Mouse (Mus musculus): Measurements from ENCODE around the gene Iqcn. TPM values are rescaled to one million over a fixed set of nuclear protein-coding genes. Genes with fewer than 3 reads are reported as not detected.

Iqcn gene
- total and polyA plus RNA-seq, 3 experiments, result 0.06 TPM; not detected in 2

DNA sequence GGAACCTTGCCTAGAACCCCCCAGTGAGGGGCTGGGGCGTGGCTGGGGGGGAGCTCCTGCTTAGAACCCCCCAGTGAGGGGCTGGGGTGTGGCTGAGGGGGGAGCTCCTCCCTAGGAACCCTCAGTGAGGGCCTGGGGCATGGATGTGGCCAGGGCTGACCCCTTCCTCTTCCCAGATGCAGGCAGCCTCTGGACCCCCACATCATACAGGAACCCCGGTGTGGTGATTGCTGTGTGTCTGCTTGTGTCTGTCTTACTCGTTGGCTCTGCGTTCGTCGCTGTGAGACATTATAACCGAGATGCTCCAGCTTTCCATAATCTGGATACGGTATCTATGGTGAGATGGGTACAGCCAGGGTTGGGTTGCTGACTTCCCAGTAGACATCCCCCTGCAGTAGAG, 18.3 kb downstream of the Iqcn start:
- 89% methylated on average over 8 of the region's 8 CpGs for WGBS
- no peaks in the 10 kb centered on the region for H3K36me3 ChIP-seq (ENCODE audit: control insufficient read depth, insufficient read depth, low read length)
- DNase-seq, result no peak
- H3K4me1 ChIP-seq (ENCODE audit: control insufficient read depth, insufficient read depth, low read length), result peaks cover 1% of the 10 kb centered on the region; the same call in 1 of the 2 replicates
- H3K79me2 ChIP-seq (replicated peaks; ENCODE audit: control insufficient read depth, insufficient read depth, low read length), result no peaks in the 10 kb centered on the region
- H3K27me3 ChIP-seq (ENCODE audit: control insufficient read depth, insufficient read depth, low read length), result no peaks in the 10 kb centered on the region
- no peak overlapping the region for H3K27ac ChIP-seq
- intact Hi-C loops (cut with DNase I), result loop anchor here (2.0 kb wide), 1 partner anchor 147 kb away; no protein-coding TSS in a partner anchor
- no peak for TF ChIP-seq POLR2A (IDR thresholded peaks at IDR 0.05; ENCODE audit: insufficient read depth, low read depth, low read length)
- no peak for TF ChIP-seq CTCF (IDR thresholded peaks at IDR 0.05)
- TF ChIP-seq EP300 (IDR thresholded peaks at IDR 0.05; ENCODE audit: insufficient read depth, low read depth, low read length), result no peak
- H3K4me3 ChIP-seq, result no peak overlapping the region
- no peak overlapping the region for H3K9ac ChIP-seq (ENCODE audit: low read depth, low read length)

DNA sequence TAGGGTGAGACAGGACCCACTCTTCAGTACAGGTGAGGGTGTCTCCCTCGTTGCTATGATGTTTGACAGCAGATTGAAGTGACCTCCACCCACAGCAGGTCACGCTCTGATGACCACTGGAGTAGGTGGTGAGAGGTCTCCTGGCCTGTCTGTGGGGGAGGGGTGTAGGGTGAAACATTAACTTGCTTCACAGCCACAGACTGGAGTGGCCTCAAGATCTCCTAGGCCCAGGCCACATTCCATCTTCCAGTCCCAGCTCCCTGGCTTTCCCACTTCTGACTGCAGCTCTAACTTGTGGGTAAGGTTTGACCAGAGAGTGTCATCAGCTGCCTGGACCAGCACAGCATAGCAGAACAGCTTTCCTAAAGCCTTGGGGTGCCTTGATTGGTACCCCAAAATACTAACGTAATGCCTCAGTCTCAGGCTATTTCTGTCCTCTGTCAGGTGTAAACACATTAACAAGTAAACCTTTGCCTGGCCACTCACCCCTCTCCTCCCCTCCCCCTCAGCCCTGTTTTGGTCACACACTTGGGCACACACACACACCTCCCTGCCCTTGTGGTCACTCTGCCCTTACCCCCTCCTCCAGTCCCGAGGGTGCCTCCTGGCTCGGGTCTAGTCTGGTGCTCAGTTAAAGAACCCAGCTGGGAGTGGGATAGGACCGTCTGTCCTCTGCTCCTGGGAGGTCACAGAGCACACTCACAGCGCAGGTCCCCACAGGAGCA, 20.4 kb downstream of the Iqcn start, which contains the start of gene Pde4c:
Pde4c (plus strand) TSS at position 235 of the 725 bp plus-strand sequence.
- no peaks in the 10 kb centered on the region for H3K36me3 ChIP-seq (ENCODE audit: control insufficient read depth, insufficient read depth, low read length)
- peaks cover 1% of the 10 kb centered on the region; the same call in 1 of the 2 replicates for H3K4me1 ChIP-seq (ENCODE audit: control insufficient read depth, insufficient read depth, low read length)
- no peak within 1 kb of the TSS for H3K9ac ChIP-seq (ENCODE audit: low read depth, low read length)
- H3K27ac ChIP-seq, result no peak within 1 kb of the TSS
- no peaks in the 10 kb centered on the region for H3K27me3 ChIP-seq (ENCODE audit: control insufficient read depth, insufficient read depth, low read length)
- intact Hi-C loops (cut with DNase I), result no loop called here
- no peak for DNase-seq
- H3K79me2 ChIP-seq (replicated peaks; ENCODE audit: control insufficient read depth, insufficient read depth, low read length), result no peaks in the 10 kb centered on the region
- no peak for TF ChIP-seq CTCF (IDR thresholded peaks at IDR 0.05)
- no peak for TF ChIP-seq EP300 (IDR thresholded peaks at IDR 0.05; ENCODE audit: insufficient read depth, low read depth, low read length)
- no peak for TF ChIP-seq POLR2A (IDR thresholded peaks at IDR 0.05; ENCODE audit: insufficient read depth, low read depth, low read length)
- 66% methylated on average over 7 of the region's 7 CpGs for WGBS
- H3K4me3 ChIP-seq, result no peak within 1 kb of the TSS

- Histone ChIP-seq H3K9ac (ENCODE audit: low read depth, low read length) (no peak overlapping the region), H3K4me1 (ENCODE audit: control insufficient read depth, insufficient read depth, low read length) (peaks cover 1% of the 10 kb centered on the region; the same call in 1 of the 2 replicates), H3K27me3 (ENCODE audit: control insufficient read depth, insufficient read depth, low read length) (no peaks in the 10 kb centered on the region), H3K36me3 (ENCODE audit: control insufficient read depth, insufficient read depth, low read length) (no peaks in the 10 kb centered on the region), H3K4me3 (no peak overlapping the region), H3K27ac (no peak overlapping the region), H3K79me2 (replicated peaks; ENCODE audit: control insufficient read depth, insufficient read depth, low read length) (no peaks in the 10 kb centered on the region)
- DNase-seq, result no peak
- intact Hi-C loops (cut with DNase I), result no loop called here
- TF ChIP-seq EP300 (IDR thresholded peaks at IDR 0.05; ENCODE audit: insufficient read depth, low read depth, low read length), result no peak
- TF ChIP-seq CTCF (IDR thresholded peaks at IDR 0.05), result no peak
- no peak for TF ChIP-seq POLR2A (IDR thresholded peaks at IDR 0.05; ENCODE audit: insufficient read depth, low read depth, low read length)
- WGBS, result 83% methylated on average over 12 of the region's 12 CpGs
These were observed 21.0 kb downstream of the Iqcn start for GRCm38 (mm10) chr8:70724216-70724615.

DNA sequence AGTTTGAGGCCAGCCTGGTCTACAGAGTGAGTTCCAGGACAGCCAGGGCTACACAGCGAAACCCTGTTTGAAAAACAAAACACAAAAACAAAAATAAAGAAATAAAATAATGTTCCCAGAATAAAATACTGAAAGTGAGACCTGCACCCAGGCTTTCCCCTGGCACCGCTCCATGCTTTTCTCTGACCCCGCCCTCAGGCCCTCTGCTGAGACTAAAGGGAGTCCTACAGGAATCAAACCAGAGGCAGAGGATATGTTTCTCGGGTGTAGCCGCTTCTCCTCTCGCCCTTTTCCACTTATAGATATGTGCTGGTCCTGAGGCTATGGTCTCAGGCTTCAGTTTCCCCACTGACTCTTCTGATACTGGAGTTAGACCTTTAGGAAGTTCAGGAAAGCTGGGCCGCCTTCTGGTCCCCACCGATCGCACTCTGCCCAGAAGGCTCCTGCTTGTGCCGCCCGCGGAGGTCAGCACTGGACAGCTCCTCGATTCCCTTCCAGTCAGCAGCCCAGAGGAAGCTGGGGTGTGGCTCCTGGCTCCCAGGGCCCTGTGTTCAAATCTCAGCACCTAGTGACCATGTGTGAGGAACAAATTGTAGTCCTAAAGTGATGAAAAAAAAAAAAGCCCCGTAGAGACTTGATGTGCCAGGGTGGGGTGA, 22.7 kb downstream of the Iqcn start:
- no peak overlapping the region for H3K27ac ChIP-seq
- no peak overlapping the region for H3K9ac ChIP-seq (ENCODE audit: low read depth, low read length)
- DNase-seq, result peak; percentile 22 to 60
- peaks cover under 1% of the 10 kb centered on the region; the same call in 1 of the 2 replicates for H3K4me1 ChIP-seq (ENCODE audit: control insufficient read depth, insufficient read depth, low read length)
- no peak overlapping the region for H3K4me3 ChIP-seq
- intact Hi-C loops (cut with DNase I), result no loop called here
- TF ChIP-seq EP300 (IDR thresholded peaks at IDR 0.05; ENCODE audit: insufficient read depth, low read depth, low read length), result no peak
- TF ChIP-seq POLR2A (IDR thresholded peaks at IDR 0.05; ENCODE audit: insufficient read depth, low read depth, low read length), result no peak
- no peak for TF ChIP-seq CTCF (IDR thresholded peaks at IDR 0.05)
- H3K27me3 ChIP-seq (ENCODE audit: control insufficient read depth, insufficient read depth, low read length), result no peaks in the 10 kb centered on the region
- H3K36me3 ChIP-seq (ENCODE audit: control insufficient read depth, insufficient read depth, low read length), result no peaks in the 10 kb centered on the region
- WGBS, result 25% methylated on average over 14 of the region's 14 CpGs
- no peaks in the 10 kb centered on the region for H3K79me2 ChIP-seq (replicated peaks; ENCODE audit: control insufficient read depth, insufficient read depth, low read length)

DNA sequence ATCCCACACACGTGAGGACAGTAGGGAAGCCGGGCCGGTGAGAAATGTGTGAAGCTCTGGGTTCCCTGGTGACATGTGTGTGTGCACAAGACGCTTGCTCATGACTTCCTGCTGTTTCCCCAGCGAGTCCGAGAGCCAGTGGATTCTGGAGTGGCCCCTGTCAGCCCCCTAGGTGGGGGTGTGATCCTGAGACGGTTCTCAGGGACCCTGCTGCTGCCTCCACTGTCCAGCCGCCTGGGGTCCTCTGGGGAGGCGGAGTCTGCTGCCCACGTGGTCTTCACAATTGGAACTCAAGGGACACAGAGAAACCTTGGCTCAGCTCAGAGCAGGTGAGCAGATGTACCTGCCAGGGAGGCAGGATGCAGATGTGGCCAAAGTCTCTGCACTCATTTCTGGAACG, 23.5 kb downstream of the Iqcn start:
- H3K27me3 ChIP-seq (ENCODE audit: control insufficient read depth, insufficient read depth, low read length), result no peaks in the 10 kb centered on the region
- H3K27ac ChIP-seq, result no peak overlapping the region
- no peaks in the 10 kb centered on the region for H3K79me2 ChIP-seq (replicated peaks; ENCODE audit: control insufficient read depth, insufficient read depth, low read length)
- H3K36me3 ChIP-seq (ENCODE audit: control insufficient read depth, insufficient read depth, low read length), result no peaks in the 10 kb centered on the region
- H3K9ac ChIP-seq (ENCODE audit: low read depth, low read length), result no peak overlapping the region
- no peak for DNase-seq
- intact Hi-C loops (cut with DNase I), result no loop called here
- no peak overlapping the region for H3K4me3 ChIP-seq
- TF ChIP-seq POLR2A (IDR thresholded peaks at IDR 0.05; ENCODE audit: insufficient read depth, low read depth, low read length) (no peak), CTCF (IDR thresholded peaks at IDR 0.05) (no peak), EP300 (IDR thresholded peaks at IDR 0.05; ENCODE audit: insufficient read depth, low read depth, low read length) (no peak)
- no peaks in the 10 kb centered on the region for H3K4me1 ChIP-seq (ENCODE audit: control insufficient read depth, insufficient read depth, low read length)
- 37% methylated on average over 11 of the region's 11 CpGs for WGBS
